Mouse (Mus musculus): Measurements from ENCODE around the gene Kcnmb4. TPM values are rescaled to one million over a fixed set of nuclear protein-coding genes. Genes with fewer than 3 reads are reported as not detected.

Gene Kcnmb4
- total RNA-seq, 2 experiments from 2014 or later, result 1.2 to 1.3 TPM

DNA sequence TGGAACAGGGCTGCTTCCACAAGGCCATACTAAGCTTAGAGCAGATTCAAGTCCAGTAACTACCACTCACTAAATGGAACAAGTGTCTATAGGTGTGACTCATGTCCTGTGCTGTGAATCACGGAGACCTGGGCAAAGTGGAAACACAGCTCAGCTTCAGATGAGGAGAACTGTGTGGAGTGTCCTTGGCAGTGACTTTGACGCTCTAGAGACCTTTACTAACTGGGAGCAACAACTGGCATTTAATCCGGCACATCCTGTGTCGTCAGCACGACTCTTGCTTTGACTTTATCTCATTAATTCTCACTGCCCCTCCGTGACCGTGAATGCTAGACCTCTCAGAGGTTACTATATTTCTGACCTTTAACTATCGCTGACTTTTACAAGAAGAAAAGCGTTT lies 62.9 kb downstream of the Kcnmb4 start:
- intact Hi-C loops (cut with DNase I; ENCODE audit: low total_unique reads), result no loop called here
- no peak for DNase-seq

GRCm38 (mm10) chr10:116407684-116408359 lies 65.9 kb downstream of the Kcnmb4 start:
- intact Hi-C loops (cut with DNase I; ENCODE audit: low total_unique reads), result no loop called here
- DNase-seq, result no peak

DNA sequence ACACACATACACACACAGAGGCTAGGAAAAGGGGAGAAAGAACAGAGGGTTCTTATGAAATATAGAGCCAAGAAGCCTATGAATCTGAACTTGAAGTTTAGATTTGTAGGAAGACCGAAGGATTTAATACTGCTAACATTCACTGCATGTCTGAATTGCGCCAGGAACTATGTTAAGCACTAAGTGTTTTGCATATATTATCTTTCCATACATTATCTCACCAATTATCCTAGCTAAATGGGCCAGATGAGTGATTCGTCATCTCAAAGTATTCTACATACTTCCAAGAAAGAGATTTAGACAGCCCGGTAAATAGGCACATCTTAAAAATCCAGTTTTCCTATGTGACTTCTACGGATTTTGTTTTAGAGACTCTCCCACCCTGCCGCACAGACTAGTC lies 68.7 kb downstream of the Kcnmb4 start:
- DNase-seq, result no peak
- intact Hi-C loops (cut with DNase I; ENCODE audit: low total_unique reads), result no loop called here

DNA sequence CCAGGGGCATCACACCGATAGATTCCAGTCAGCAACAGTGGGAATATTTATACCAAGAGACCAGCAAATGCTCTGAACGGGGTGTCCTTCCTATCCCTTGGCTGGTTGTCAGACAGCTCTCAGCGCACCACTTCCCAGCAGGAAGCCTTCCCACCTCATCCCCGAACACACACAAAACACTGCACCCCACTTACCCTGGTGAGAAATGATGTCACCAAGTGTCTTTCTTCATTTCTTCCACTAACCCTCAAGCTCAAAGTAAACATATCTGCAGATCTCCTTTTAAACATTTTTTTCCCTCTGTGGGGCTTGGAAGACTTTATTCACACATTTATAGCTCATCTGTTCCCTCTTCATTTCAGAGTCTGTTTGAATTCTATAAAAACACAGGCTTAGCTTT lies 70.0 kb downstream of the Kcnmb4 start:
- intact Hi-C loops (cut with DNase I; ENCODE audit: low total_unique reads), result no loop called here

GRCm38 (mm10) chr10:116402742-116403425 lies 70.8 kb downstream of the Kcnmb4 start:
- intact Hi-C loops (cut with DNase I; ENCODE audit: low total_unique reads), result no loop called here
- DNase-seq, result no peak

More for the DNA sequence above, 70.0 kb downstream of the Kcnmb4 start:
- DNase-seq, result no peak

DNA sequence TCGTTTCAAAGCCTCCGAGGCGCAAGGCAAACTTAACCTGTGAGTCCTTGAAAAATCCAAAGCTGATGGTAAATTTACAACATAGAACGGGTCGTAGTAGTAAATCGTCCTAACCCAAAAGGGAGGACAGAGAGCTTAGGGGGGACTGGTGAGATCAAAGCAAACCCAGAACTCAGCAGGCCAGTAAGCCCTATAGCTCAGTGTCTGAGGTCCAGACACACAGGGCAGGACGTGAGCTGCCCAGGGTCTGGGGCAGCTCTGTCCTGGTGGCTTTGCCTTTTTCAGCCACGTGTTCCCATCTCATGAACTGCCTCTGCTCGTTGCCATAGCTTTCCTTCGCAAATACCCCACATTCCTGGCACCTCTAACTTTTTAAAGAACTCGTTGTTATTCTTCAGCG lies 75.7 kb downstream of the Kcnmb4 start:
- intact Hi-C loops (cut with DNase I; ENCODE audit: low total_unique reads), result no loop called here

GRCm38 (mm10) chr10:116397573-116397972 lies 76.1 kb downstream of the Kcnmb4 start:
- intact Hi-C loops (cut with DNase I; ENCODE audit: low total_unique reads), result no loop called here
- DNase-seq, result no peak

More for the DNA sequence above, 75.7 kb downstream of the Kcnmb4 start:
- DNase-seq, result no peak

DNA sequence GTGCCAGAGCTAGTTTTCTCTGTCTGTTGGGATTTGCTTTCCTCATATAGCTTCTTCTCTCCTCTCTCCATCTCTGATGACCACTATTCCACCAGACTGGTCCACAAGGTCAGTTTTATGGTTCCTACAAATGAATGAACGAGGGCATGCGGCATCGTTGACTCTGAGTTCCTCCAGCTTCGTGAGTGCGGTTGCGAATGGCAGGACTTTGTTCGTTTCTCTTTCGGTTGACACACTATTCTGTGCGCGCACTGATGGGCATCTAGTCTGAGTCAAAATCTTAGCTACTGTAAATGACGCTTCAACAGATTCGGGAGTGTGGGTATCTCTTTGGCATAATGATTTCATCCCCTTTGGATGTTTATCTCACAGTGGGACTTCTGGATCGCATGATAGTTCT lies 76.7 kb downstream of the Kcnmb4 start:
- DNase-seq, result no peak
- intact Hi-C loops (cut with DNase I; ENCODE audit: low total_unique reads), result no loop called here

GRCm38 (mm10) chr10:116396279-116396678 lies 77.4 kb downstream of the Kcnmb4 start:
- intact Hi-C loops (cut with DNase I; ENCODE audit: low total_unique reads), result no loop called here
- DNase-seq, result no peak

- intact Hi-C loops (cut with DNase I; ENCODE audit: low total_unique reads), result no loop called here
- DNase-seq, result no peak
These were observed 79.1 kb downstream of the Kcnmb4 start for GRCm38 (mm10) chr10:116394585-116394984.

GRCm38 (mm10) chr10:116393790-116394475 lies 79.7 kb downstream of the Kcnmb4 start:
- DNase-seq, result no peak
- intact Hi-C loops (cut with DNase I; ENCODE audit: low total_unique reads), result no loop called here

GRCm38 (mm10) chr10:116388840-116389239 lies 84.8 kb downstream of the Kcnmb4 start:
- no peak for DNase-seq
- intact Hi-C loops (cut with DNase I; ENCODE audit: low total_unique reads), result no loop called here

GRCm38 (mm10) chr10:116386391-116386885 lies 87.2 kb downstream of the Kcnmb4 start:
- intact Hi-C loops (cut with DNase I; ENCODE audit: low total_unique reads), result no loop called here
- no peak for DNase-seq

DNA sequence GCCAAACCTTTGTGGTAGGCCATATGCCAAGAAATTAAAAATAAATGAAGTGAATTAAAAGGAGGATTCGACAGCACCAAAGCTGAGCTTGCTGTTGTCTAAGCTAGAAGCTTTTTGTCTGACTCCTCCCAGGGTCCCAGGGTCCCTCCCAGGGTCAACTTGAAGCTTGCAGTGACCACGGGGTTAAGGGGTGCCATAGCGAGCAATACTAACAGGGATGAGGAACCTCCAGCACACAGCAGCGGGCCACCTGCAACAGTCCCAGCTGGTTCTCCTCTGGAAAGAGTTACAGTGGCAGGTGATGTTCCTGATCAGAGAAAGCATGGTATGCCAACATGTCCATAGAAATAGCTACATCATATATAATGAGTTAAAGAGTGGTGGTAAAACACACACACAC lies 89.3 kb downstream of the Kcnmb4 start:
- intact Hi-C loops (cut with DNase I; ENCODE audit: low total_unique reads), result no loop called here
- no peak for DNase-seq

GRCm38 (mm10) chr10:116382826-116383685 lies 90.6 kb downstream of the Kcnmb4 start:
- intact Hi-C loops (cut with DNase I; ENCODE audit: low total_unique reads), result no loop called here
- no peak for DNase-seq

DNA sequence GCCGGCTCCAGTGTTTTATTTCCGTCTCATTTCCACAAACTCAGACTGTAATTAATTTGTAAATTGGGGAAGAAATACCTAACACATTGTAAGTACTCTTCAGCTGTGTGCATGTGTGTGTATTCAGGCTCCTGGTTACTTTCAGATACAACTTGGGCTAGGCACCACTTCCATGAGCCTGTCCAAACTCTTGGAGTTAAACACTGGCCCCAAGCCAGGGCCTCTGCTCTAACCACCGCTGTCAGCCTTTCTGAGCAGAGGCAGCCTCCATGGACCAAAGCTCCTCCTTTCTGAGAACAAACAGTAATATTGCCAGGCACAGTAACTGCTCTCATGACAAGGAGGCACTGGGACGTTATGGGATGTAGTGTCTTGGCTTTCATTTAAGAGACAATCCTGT lies 96.8 kb downstream of the Kcnmb4 start:
- intact Hi-C loops (cut with DNase I; ENCODE audit: low total_unique reads), result no loop called here
- no peak for DNase-seq

DNA sequence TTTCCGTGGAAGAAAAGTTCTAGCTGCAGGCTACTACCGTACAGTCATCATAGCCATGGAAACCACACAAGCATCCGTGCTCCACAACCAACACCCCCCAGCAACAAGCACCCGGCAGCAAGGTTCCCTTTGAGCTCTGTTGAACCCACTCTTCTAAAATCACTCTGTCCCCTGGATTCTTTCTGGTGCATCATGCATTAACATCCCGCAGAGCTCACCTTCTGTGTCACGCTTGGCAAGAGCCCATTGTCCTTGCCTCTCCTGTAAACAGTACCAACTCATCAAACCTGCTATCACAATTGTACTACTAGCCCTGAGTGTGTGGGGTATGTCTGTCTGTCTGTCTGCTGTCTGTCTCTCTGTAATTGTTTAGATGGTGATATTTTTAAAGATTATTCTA lies 99.6 kb downstream of the Kcnmb4 start:
- no peak for DNase-seq
- intact Hi-C loops (cut with DNase I; ENCODE audit: low total_unique reads), result no loop called here

DNA sequence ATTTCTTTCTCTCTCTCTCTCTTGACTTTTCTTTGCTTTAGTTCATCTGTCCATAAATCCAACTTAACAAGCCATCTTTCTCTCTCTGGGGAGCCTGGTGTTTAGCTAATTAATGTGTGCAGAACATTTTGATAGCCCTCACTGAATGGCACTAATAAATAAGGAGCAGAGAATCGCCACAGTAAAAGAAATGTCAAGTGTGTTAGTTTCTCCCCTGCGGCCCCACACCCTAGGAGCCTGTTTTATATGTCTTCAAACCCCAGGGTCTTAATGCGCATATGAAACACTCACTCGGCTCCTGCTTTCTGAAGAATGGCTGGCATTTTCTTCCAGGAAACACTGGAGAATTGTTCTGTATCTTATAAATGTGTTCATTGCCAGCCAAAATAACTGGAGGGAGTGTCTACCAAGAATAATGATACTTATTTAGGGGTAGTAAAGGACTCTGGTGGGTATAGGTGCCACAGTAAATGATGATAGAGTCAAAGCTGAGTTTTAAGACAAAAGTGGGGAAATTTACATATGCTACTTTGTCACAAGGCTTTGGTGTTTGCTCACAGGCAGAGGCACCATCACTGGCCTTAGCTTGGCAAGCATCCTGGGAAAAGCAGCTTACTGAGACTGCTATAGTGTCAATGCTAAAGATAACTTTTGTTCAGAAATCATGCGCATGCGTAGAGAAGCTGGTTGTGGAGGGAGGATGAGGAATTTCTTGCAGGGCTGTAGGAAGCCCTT lies 102.5 kb downstream of the Kcnmb4 start:
- intact Hi-C loops (cut with DNase I; ENCODE audit: low total_unique reads), result no loop called here
- DNase-seq, result no peak
